Mouse (Mus musculus): ENCODE measurements around the gene Siglec1.

Siglec1 gene

GRCm38 (mm10) chr2:131097087-131097486 lies 10.5 kb upstream of the Siglec1 start:
- no peak for DNase-seq (ENCODE audit: low spot score)

GRCm38 (mm10) chr2:131096101-131096795 lies 9.7 kb upstream of the Siglec1 start:
- peak; percentile 54 for DNase-seq (ENCODE audit: low spot score)

GRCm38 (mm10) chr2:131094823-131095222 lies 8.3 kb upstream of the Siglec1 start:
- DNase-seq (ENCODE audit: low spot score): peak; percentile 66

GRCm38 (mm10) chr2:131093577-131093976 lies 7.0 kb upstream of the Siglec1 start:
- DNase-seq (ENCODE audit: low spot score): no peak

GRCm38 (mm10) chr2:131090852-131091251 lies 4.3 kb upstream of the Siglec1 start:
- no peak for DNase-seq (ENCODE audit: low spot score)

- DNase-seq (ENCODE audit: low spot score): no peak
Observed at GRCm38 (mm10) chr2:131089634-131090033, 3.1 kb upstream of the Siglec1 start.

- no peak for DNase-seq (ENCODE audit: low spot score)
Observed at GRCm38 (mm10) chr2:131088581-131088980, 2.0 kb upstream of the Siglec1 start.

- DNase-seq (ENCODE audit: low spot score): no peak
Observed at GRCm38 (mm10) chr2:131084206-131084605, 2.4 kb downstream of the Siglec1 start.

GRCm38 (mm10) chr2:131080507-131080906 lies 6.1 kb downstream of the Siglec1 start:
- no peak for DNase-seq (ENCODE audit: low spot score)

GRCm38 (mm10) chr2:131072536-131072935 lies 14.0 kb downstream of the Siglec1 start:
- DNase-seq (ENCODE audit: low spot score): no peak

GRCm38 (mm10) chr2:131067481-131067880 lies 19.1 kb downstream of the Siglec1 start:
- DNase-seq (ENCODE audit: low spot score): peak; percentile 58

- DNase-seq (ENCODE audit: low spot score): no peak
Observed at GRCm38 (mm10) chr2:131066342-131066741, 20.2 kb downstream of the Siglec1 start.

- peak; percentile 45 for DNase-seq (ENCODE audit: low spot score)
Observed at GRCm38 (mm10) chr2:131063404-131063864, 23.1 kb downstream of the Siglec1 start, which contains the start of gene Adam33. Gene Adam33, minus strand, starts transcription at chr2:131063814.

- DNase-seq (ENCODE audit: low spot score): no peak
Observed at GRCm38 (mm10) chr2:131061607-131062006, 25.0 kb downstream of the Siglec1 start.

GRCm38 (mm10) chr2:131060784-131061183 lies 25.8 kb downstream of the Siglec1 start:
- no peak for DNase-seq (ENCODE audit: low spot score)

- DNase-seq (ENCODE audit: low spot score): no peak
Observed at GRCm38 (mm10) chr2:131059781-131060540, 26.6 kb downstream of the Siglec1 start.

GRCm38 (mm10) chr2:131059377-131059776 lies 27.2 kb downstream of the Siglec1 start:
- peak; percentile 59 for DNase-seq (ENCODE audit: low spot score)

GRCm38 (mm10) chr2:131058672-131059071 lies 27.9 kb downstream of the Siglec1 start:
- no peak for DNase-seq (ENCODE audit: low spot score)

GRCm38 (mm10) chr2:131056191-131056590 lies 30.4 kb downstream of the Siglec1 start:
- DNase-seq (ENCODE audit: low spot score): no peak

- DNase-seq (ENCODE audit: low spot score): peak; percentile 56
Observed at GRCm38 (mm10) chr2:131055631-131056030, 30.9 kb downstream of the Siglec1 start.

GRCm38 (mm10) chr2:131054646-131055264 lies 31.8 kb downstream of the Siglec1 start:
- DNase-seq (ENCODE audit: low spot score): no peak

- DNase-seq (ENCODE audit: low spot score): no peak
Observed at GRCm38 (mm10) chr2:131053851-131054645, 32.5 kb downstream of the Siglec1 start.

All from urinary bladder, postnatal 25 days (tissue).